Mouse (Mus musculus): Measurements from ENCODE around the gene Zc4h2. TPM values are rescaled to one million over a fixed set of nuclear protein-coding genes. Genes with fewer than 3 reads are reported as not detected.

Gene Zc4h2
- 10 to 100 TPM; 21.3 to 22.9 TPM for total RNA-seq (2021)
- long read RNA-seq, experiment 1, transcript Zc4h2-201 (5 exons, 2,219 nt): major isoform, 7 of 8 reads
- long read RNA-seq, experiment 1, partial matches to known transcripts: 1 of 8 reads
- long read RNA-seq, experiment 1, other reads (novel, unspliced or antisense): 0 of 8 reads
- long read RNA-seq, experiment 2, transcript Zc4h2-201 (5 exons, 2,219 nt): major isoform, 16 of 19 reads
- long read RNA-seq, experiment 2, partial matches to known transcripts: 2 of 19 reads
- long read RNA-seq, experiment 2, other reads (novel, unspliced or antisense): 1 of 19 reads

GRCm38 (mm10) chrX:95657804-95658599 is at the start of gene Zc4h2:
Gene Zc4h2, minus strand, starts transcription at chrX:95658509.
- peak; percentile 54 to 86 for DNase-seq (ENCODE audit: low spot score in 2 of 2)

GRCm38 (mm10) chrX:95687119-95687518 is 28.8 kb upstream of the Zc4h2 start:
- peak; percentile 2 to 28 for DNase-seq (ENCODE audit: low spot score in 2 of 2)

- no peak for DNase-seq (ENCODE audit: low spot score in 2 of 2)
Observed at GRCm38 (mm10) chrX:95682206-95682605, 23.9 kb upstream of the Zc4h2 start.

GRCm38 (mm10) chrX:95658600-95659084 is 333 bp upstream of the Zc4h2 start:
- DNase-seq (ENCODE audit: low spot score in 2 of 2): peak in 1 of 2 experiments; percentile 3

GRCm38 (mm10) chrX:95600609-95601008 is 57.7 kb downstream of the Zc4h2 start:
- DNase-seq (ENCODE audit: low spot score in 2 of 2): no peak

Other genes starting within 250 kb of the Zc4h2 start
- gene Amer1, start 213.6 kb downstream of the Zc4h2 start, total RNA-seq (2021): 10 to 100 TPM in 1 of 2 experiments, 1 to 10 TPM in 1; 9.4 to 10.3 TPM
- gene Asb12, start 100.5 kb downstream of the Zc4h2 start, total RNA-seq (2021): not detected
- gene Pfn5, start 100.4 kb downstream of the Zc4h2 start, total RNA-seq (2021): not detected
- gene Zc3h12b, start 53.2 kb upstream of the Zc4h2 start, total RNA-seq (2021): 10 to 100 TPM; 25.6 to 26.7 TPM